Mouse (Mus musculus) neural tube, embryonic 15.5 days (tissue): ENCODE results near the gene Cebpb. TPM values are rescaled to one million over a fixed set of nuclear protein-coding genes. Genes with fewer than 3 reads are reported as not detected.

Experiments
- ATAC-seq: fragments of 200-750 bp; cut with Nextera tagmentation; 2 replicates; pipeline ENCODE4 v1.8.0; 2017; ENCODE audit warnings: mild to moderate bottlenecking, moderate TSS enrichment, moderate library complexity; ENCODE audit not compliant: low FRiP score
- H3K27ac ChIP-seq: fragments of 300-500 bp; sonication (generic); replicated peaks from 2 replicates; pipeline ENCODE4 v1.5.1; 2015; ENCODE audit warnings: mild to moderate bottlenecking, inconsistent platforms
- H3K27me3 ChIP-seq: fragments of 300-500 bp; sonication (generic); replicated peaks from 2 replicates; pipeline ENCODE4 v1.6.1; 2015; ENCODE audit warnings: inconsistent platforms
- H3K36me3 ChIP-seq: fragments of 300-500 bp; sonication (generic); 2 replicates; pipeline ENCODE4 v1.6.1; 2015; ENCODE audit warnings: inconsistent platforms
- H3K4me1 ChIP-seq: fragments of 300-500 bp; sonication (generic); 2 replicates; pipeline ENCODE4 v1.6.1; 2015; ENCODE audit warnings: inconsistent platforms
- H3K4me2 ChIP-seq: fragments of 300-500 bp; sonication (generic); 2 replicates; pipeline ENCODE4 v1.6.1; 2015; ENCODE audit warnings: inconsistent platforms, mild to moderate bottlenecking, moderate library complexity
- H3K4me3 ChIP-seq: fragments of 300-500 bp; sonication (generic); replicated peaks from 2 replicates; pipeline ENCODE4 v1.5.1; 2015; ENCODE audit warnings: mild to moderate bottlenecking, inconsistent platforms
- H3K9ac ChIP-seq: fragments of 300-500 bp; sonication (generic); replicated peaks from 2 replicates; pipeline ENCODE4 v1.6.1; 2015; ENCODE audit warnings: mild to moderate bottlenecking, inconsistent platforms
- H3K9me3 ChIP-seq: fragments of 300-500 bp; sonication (generic); replicated peaks from 2 replicates; pipeline ENCODE4 v1.6.1; 2016; ENCODE audit warnings: inconsistent platforms
- WGBS: fragments of 180-500 bp; shearing (Covaris S2); methylation state at CpG from one replicate; pipeline ENCODE4 v1.1.7; 2015; ENCODE audit warnings: mixed read lengths; 5-methylcytosine and 5-hydroxymethylcytosine counted together
- microRNA-seq: library from miRNA; unstranded; fragments of <30 nt; microRNA quantifications from one replicate; pipeline ENCODE4, GENCODE M21; 2017
- polyA plus RNA-seq: library from polyadenylated mRNA; unstranded; fragments of >200 nt; fragmentation: Nextera tagmentation; extraction: Ambion mirVana; gene quantifications from 2 replicates; pipeline ENCODE4 v1.2.1, GENCODE M21; 2015

Cebpb gene
- polyA plus RNA-seq, 1 experiment from 2014 or later: 2.5 TPM

DNA sequence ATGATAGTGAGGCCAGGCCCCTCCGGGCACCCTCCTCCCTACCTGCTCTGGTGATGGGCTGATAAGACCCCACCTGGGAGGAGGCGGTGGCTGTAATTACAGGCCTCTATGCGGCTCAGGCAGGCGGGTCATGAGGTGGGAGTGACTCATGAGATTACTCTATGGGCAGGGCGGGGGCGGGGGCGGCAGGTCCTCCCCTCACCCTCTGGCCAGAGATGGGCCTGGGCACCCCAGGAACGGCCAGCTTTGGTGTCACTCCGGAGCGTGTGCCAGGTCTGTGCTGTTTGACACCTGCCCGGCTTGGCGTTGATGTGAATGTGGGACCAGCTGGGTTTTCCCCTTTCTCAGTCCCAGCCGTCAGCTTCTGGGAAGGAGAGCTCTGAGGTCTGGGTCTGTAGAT, 42.4 kb downstream of the Cebpb start:
- Histone ChIP-seq H3K27ac (no peak overlapping the region), H3K4me1 (peaks cover 4% of the 10 kb centered on the region; the same call in 1 of the 2 replicates), H3K36me3 (no peaks in the 10 kb centered on the region), H3K9me3 (no peaks in the 10 kb centered on the region), H3K4me2 (no peak overlapping the region), H3K9ac (no peak overlapping the region), H3K27me3 (no peaks in the 10 kb centered on the region), H3K4me3 (no peak overlapping the region)
- no peak for ATAC-seq
- 70% methylated on average over 13 of the region's 13 CpGs for WGBS

DNA sequence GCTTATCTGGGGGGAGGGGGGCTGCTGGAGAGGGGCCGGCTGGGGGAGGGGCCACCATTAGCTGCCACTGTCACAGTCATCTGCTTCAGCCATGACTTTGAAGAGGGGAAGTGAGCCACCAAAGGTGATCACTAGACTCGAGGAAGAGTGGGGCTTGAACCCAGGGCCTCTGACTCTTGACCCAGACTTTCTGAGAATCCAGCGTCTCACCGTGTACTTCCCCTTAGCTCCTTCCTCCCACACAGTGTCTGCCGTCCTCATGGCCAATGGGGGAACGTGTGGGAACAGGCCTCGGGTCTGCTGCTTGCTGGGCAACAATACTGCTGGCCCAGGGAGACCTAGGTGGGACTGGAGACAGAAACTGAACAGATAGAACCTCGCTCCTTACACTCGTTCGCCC, 46.1 kb downstream of the Cebpb start:
- 81% methylated on average over 10 of the region's 10 CpGs for WGBS
- Histone ChIP-seq H3K4me3 (no peak overlapping the region), H3K9ac (no peak overlapping the region), H3K27ac (no peak overlapping the region), H3K4me2 (no peak overlapping the region), H3K36me3 (no peaks in the 10 kb centered on the region), H3K4me1 (no peaks in the 10 kb centered on the region), H3K27me3 (no peaks in the 10 kb centered on the region), H3K9me3 (no peaks in the 10 kb centered on the region)
- ATAC-seq: no peak

DNA sequence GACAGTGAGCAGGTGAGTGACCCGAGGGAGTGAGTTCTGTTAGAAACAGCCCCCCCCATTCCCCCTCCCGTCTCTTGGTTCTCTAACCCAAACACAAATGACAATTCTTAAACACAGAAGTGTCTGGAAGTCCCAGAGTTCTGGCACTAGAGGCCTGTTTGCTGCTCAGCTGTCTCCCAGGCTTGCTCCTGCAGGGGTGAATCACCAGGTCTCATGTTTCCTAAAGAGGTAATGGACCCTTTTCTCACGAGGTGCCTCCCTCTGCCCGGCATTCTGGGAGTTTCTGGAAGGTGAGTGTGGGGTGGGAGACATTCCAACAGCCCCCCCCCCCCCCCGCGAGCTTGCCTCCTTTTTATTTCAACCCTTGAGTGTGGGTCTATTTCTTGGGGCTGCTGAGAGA, 50.3 kb downstream of the Cebpb start:
- H3K4me1 ChIP-seq: peaks cover 3% of the 10 kb centered on the region; the same call in 1 of the 2 replicates
- 56% methylated on average over 6 of the region's 6 CpGs for WGBS
- no peak overlapping the region for H3K27ac ChIP-seq
- H3K27me3 ChIP-seq: no peaks in the 10 kb centered on the region
- no peaks in the 10 kb centered on the region for H3K9me3 ChIP-seq
- H3K36me3 ChIP-seq: no peaks in the 10 kb centered on the region
- H3K9ac ChIP-seq: no peak overlapping the region
- no peak for ATAC-seq
- no peak overlapping the region for H3K4me3 ChIP-seq
- no peak overlapping the region for H3K4me2 ChIP-seq

Small RNA genes within 50 kb of the gene (microRNA-seq; reads per million reads assigned to microRNA genes)
- gene Gm22355: not detected

Other genes starting within 250 kb of the Cebpb start
- 98.4 and 106 TPM in 2 replicates for gene Rnf114, start 196.3 kb upstream of the Cebpb start, polyA plus RNA-seq
- 27.0 and 28.6 TPM in 2 replicates for gene Spata2, start 196.0 kb upstream of the Cebpb start, polyA plus RNA-seq
- gene Snai1, start 150.7 kb upstream of the Cebpb start, polyA plus RNA-seq: 6.3 and 8.6 TPM in 2 replicates
- 351 and 371 TPM in 2 replicates for gene Ube2v1, start 56.8 kb upstream of the Cebpb start, polyA plus RNA-seq
- 8.0 and 13.8 TPM in 2 replicates for gene Gm20431, start 27.4 kb upstream of the Cebpb start, polyA plus RNA-seq
- 41.4 and 44.1 TPM in 2 replicates for gene Tmem189, start 907 bp downstream of the Cebpb start, polyA plus RNA-seq
- 69.6 and 71.7 TPM in 2 replicates for gene Ptpn1, start 243.1 kb downstream of the Cebpb start, polyA plus RNA-seq